Mouse (Mus musculus): ENCODE measurements around the gene Mcoln3.
A peak's percentile ranks its signal among the peaks of the same experiment; 100 is the strongest.

The Mcoln3 gene

DNA sequence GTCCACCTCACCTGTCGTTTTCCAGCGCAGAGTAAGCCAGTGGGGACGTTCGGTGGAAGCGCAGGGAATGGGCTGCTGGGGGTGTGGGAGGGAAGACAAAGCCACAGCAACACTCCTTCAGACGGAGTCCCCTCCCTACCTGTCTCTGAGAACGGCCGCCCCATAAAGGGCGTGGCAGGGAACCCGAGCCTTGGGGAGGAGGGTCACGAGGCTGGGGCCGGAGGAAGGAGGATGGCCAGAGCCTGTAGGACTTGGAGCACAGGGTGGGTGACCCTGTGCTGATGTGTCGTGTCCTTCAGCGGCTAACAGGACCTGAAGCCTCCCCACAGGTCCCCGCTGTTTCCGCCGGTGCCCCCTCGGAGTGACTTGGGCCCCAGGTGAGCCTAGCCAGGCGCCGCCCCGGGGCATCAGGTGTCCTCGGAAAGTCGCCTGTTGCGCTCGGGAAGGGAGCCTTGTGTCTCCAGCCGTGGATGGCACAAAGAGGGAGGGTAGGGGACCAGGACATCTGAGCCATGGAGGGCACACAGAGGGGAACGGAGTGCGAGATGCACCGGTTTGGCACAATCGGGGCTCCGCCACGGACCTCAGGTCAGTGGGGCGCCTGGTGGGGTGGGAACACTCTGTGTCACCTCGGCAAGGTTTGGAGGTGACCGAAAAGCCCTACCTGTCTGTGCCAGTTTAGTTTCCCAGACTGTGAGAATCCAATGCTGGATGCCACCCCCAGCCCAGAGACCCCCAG is at the start of gene Mcoln3:
Gene Mcoln3, plus strand, starts transcription at position 193 of the 739 bp plus-strand sequence.
- DNase-seq = no peak

- DNase-seq = no peak
These were observed 48.0 kb upstream of the Mcoln3 start for GRCm38 (mm10) chr3:146069276-146069675.

DNA sequence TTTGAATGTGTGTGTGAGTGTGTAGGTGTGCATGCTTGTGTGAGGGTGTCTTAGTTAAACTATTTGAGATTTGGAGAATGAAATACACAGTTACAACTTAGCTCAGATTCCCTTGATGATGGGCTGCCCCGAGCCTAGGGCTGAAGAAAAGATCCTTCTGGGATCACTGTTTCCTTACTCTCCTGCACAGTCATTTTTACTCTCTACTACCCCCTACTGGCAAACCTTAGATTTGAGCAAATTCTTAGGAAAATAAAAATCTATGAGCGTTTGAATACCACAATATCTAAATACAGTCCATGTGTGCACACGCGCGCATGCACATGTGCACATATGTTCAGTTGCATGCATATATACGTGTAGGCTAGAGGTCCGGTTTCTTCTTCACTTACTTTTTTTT is 44.5 kb upstream of the Mcoln3 start:
- no peak for DNase-seq

DNA sequence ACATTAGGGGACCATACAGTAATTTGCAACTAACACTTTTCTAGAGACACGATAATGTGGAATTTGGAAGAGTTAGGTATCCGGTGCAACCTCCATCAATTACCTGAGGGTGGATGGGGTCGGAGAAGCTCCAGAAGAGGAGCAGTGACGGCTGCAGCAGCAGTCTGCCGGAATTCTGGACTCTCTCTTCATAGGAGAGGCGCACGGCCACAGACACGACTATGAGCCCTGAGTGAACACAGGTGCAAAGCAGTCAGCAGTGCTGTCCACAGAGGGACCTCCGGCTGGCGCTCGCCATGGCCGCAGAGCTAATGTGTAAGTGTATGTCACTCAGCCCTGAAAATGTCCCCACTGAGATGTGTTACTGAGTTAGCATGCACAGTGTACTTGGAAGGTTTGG is 37.0 kb upstream of the Mcoln3 start:
- no peak for DNase-seq

DNA sequence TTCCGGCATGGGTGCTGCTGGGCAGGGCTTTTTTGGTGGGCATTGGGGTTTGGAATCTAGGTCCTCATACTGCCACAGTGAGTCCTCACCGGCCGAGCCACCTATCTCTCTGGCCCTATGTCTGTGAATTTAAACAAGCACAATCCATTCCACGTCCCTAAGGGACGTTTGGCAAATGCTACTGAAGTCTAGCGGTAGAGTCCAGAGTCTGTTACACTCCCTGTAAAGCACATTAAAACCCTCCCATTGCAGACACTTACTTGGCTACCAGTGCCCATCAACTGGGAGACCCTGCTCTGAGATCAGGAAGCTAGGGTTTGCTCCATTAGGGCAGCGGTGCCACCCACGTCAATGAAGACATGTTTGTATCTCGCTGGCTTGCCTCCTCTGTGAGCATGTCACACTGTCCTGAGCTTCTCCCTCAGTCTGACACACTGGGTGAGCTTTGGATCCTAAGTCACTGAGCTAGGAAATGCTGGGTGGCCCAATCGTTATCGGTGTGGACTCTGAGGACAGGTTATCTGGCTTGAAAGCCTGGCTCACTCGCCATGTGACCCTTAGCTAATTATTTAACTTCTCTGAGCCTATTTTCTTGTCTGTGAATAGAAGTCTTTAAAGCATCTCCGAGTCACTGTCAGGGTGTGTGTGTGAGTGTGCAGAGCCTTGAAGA is 26.1 kb upstream of the Mcoln3 start:
- DNase-seq = no peak

- DNase-seq = no peak
These were observed 22.2 kb upstream of the Mcoln3 start for GRCm38 (mm10) chr3:146095066-146095465.

DNA sequence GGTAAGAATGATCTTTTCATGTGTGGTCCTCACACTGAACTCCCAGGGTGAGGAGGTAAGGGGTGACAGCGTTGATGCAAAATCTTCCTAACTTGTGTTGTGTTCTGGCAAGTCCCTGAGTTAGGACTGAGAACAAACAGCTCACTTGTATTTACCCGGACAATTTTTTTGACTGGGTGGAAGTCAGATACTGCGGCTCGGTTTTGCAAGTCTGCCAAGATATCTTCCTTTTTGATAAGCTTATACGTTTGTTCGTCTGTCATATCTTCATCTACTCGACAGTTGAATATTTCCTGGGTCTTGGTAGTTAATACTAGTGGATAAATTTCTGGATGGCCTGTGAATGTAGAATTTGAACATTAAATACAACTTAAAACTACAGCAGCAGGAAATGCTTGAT is 20.3 kb upstream of the Mcoln3 start:
- no peak for DNase-seq

DNA sequence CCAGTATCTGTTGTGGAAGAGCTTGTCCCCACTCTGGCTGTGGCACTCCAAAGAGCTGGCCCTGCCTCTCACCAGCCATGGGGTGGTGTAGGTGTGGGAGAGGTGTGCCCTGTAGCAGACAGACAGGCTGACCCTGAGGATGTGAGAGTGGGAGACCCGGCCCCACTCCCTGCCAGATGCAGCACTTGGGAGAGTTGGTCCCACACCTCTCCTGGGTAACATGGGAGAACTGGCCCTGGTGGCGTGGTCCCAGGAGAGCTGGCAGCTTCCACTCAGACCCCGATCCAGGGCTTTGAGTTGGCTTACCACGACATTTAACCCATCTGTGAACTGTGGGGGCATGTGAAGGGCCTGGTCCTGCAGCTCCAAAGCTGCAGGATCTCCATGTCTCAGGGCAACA is 19.4 kb upstream of the Mcoln3 start:
- DNase-seq = no peak

DNA sequence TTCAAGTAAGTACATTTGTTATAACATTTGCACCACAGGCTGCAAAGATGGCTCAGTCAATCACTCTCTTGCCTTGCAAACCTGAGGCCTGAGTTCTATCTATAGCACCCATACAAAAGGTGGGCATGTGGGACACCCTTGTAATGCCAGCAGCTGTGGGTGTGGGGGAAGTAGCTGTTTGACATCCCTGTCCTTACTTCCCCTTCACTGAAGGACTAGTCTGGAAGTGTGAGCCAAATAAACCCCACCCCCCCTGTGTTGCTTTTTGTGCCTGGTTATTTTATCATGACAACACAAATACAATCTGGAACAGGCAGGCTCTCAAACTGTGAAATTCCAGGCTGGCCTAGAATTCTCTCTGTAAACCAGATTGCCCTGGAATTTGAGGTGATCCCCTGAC is 17.3 kb upstream of the Mcoln3 start:
- no peak for DNase-seq

GRCm38 (mm10) chr3:146102049-146102448 is 15.2 kb upstream of the Mcoln3 start:
- DNase-seq = no peak

DNA sequence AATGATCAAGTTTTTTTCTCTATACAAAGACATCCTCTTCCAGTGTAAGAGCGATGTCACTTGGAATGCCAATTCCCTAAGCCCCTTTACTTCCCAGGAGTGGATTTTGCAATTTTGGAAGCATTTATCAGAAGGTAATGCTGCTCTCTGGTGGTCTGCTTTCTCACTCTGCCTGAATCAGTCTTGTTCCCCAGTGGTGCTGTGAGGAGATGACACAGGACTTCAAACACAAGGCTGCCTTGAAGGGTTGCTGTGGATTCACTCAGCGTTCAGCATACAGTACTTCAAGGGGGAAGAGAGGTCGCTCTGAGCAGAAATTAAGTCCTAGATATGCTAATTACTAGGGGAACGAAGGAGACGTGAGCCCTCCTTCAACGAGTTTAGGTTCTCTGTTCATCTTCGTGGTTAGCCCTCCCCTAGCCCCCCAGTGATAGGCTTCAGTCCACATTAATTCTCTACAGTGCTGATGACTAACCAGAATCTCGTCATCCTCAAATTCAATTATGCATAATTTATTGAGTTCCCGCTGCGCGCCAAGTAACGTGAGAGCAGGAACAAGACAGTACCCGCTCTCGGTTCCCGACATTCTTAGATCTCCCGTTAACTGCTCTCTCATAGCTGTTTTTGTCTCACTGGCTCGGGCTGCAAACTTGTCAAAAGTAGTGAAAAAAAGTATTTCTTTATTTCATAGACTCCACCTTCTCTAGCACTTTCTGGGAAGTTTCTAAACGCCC is 10.0 kb upstream of the Mcoln3 start:
- no peak for DNase-seq

DNA sequence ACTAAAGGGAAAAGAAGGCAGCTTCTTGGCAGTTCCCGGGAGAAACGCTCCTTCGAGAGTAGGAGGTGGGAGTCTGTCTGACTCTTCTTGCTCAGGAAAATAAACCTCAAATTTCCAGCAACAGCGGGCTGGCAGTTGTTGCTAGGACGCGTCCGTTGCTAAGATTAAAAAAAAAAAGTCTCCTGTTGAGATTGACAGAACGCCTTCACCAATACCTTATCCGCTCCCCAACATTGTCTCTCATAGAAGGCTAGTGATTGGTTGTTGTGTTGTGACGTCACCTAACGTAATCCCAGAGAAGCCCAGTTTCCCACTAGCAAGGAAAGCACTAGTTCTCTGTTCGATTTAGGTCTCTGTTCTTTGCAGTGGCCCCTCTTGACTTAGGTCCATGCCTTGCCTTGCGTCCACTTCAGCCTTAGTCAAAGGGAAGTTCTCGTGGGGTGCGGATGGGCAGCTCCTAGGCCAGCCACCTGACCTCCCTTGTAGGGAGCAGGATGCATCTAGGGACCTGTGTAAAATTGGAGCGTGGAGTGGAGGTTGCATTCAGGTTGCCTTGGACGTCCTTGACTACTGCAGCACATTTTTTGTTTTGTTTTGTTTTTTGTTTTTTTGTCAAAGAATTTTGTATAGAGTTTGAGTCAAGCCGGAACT is 9.2 kb upstream of the Mcoln3 start, which contains the start of gene Wdr63:
Gene Wdr63, minus strand, starts transcription at position 210 of the 651 bp plus-strand sequence.
- peak; percentile 7 for DNase-seq

DNA sequence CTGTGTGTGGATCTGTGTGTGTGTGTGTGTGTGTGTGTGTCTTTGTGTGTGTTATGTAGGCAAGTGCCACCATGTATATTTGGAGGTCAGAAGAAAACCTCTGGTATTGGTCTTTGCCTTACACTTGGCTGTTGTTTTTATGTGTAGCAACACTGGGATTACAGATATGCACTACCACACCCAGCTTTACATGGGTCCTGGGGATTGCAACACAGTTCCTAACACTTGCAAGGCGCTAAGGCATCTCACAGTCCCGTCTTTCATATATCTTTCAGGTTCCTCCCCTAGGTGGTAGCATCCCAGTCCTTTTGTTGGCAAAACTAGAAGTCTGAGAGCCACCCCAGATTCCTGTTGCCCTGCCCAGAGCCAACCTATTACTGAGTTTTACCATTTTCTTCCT is 8.3 kb upstream of the Mcoln3 start:
- no peak for DNase-seq

- no peak for DNase-seq
These were observed 6.9 kb upstream of the Mcoln3 start for GRCm38 (mm10) chr3:146110358-146110757.

DNA sequence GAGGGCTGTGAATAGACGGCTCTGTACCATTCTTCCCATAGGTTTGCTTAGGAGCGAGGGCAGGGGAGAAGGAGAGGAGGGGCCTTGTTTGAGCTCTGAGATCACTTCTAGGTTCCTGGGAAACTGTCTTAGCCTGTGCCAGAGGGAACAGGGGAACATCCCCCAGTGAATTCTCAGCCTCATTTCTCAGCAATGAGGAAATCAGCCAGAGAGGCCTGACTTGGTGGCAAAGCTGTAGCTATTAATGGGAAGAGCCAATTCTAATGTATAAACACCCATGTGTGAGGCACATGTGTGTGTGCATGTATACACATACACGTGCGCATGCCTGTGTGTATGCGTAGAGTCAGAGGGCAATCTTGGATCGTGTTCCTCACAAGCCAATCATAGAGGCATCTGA is 6.3 kb upstream of the Mcoln3 start:
- no peak for DNase-seq

DNA sequence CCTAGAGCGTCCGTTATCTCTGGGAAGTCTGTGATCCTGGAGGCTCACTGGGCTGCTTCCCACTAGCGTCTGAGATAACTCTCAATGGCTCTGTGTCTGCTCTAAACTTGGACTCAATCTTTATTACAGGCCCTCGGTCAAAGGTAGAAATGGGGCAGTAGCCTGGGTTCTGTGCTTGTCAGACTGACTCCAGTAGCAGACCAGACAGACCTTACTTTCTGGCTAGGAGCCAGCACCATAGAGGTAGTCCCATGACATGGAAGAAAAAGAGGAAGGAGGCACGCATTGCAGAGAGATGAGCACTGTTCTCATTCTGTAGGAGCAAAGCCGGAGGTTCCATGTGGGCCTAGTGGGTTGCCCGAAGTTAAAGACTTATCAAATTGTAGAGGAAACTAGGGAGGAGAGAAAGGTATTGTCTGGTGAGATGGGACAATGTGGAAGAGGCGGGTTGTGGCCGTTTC is 777 bp downstream of the Mcoln3 start:
- no peak for DNase-seq

DNA sequence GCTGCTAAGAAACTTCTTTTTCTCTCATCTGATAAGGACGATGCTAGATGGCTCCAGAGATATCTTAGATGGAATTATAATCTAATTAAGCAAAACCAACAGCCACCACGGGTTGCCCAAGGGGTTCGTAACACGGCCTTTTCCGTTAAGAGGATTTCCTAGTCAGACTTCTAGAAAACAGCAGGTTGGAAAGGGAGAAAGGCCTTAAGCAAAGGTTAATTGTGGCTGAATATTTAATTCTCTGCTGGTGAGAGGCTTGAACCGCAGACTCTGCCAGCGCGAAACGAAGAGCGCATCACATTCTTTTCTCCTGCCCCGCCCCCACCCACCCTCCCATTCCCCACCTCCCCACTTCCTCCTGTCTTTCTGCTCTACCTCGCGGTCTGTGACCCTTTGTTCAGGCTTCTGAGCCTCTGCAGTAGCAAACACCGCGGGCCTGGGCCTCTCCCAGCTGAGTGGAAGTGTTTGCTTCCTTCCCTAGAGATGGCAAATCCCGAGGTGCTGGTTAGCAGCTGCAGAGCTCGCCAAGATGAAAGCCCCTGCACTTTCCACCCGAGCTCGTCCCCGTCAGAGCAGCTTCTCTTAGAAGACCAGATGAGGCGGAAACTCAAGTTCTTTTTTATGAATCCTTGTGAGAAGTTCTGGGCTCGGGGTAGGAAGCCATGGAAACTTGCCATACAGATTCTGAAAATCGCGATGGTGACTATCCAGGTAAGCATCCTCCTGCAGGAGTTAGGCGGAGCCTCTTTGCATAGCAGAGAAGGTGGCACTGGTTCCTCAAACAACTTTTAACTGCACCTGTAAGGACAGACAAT is 4.3 kb downstream of the Mcoln3 start:
- no peak for DNase-seq

- DNase-seq = no peak
These were observed 4.8 kb downstream of the Mcoln3 start for GRCm38 (mm10) chr3:146122125-146122420.

DNA sequence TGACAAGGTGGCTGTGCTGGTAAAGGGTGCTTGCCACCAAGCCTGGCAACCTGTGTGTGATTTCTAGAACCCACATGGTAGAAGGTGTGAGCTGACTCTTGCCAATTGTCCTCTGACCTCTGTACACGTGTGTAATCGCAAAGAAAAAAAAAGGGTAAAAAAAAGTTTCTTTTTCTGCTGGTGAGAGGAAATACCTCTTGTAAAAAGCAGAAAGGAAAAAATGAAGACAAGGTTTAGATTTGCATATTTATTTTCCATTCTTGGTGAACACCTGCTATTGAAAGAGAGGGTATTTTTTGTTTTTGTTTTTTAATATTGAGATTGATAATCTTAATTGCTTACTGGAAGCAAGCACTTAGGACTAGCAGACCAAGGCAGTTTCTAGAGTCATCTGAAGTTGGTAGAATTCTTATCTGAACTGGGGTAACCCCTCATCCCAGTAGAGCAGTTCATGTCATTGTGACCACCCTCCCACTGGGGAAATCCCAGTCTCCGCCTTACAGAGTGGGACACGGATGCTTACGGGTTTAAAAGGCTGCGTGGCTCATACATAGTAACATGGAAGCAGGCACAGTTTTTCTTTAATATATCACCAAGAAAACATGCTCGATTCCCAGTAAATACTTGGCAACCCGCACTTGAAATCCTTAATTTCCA is 5.7 kb downstream of the Mcoln3 start:
- DNase-seq = no peak

DNA sequence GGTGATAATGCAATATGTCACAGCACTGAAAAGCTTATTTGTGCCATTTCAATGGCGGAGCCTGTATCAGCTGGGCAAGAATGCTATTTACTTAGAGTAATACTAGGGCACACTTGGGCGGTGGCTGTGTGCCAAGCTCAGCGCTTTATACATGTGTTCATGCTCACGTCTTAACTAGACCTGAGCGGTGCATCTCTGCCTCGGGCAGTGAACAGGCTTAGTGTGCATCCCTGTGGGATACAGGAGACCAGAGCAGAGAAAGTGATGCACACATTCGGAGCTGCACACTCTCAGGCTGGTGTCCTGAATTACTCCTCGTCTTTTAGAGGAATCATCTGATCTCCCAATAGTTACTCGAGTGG is 6.2 kb downstream of the Mcoln3 start:
- no peak for DNase-seq

DNA sequence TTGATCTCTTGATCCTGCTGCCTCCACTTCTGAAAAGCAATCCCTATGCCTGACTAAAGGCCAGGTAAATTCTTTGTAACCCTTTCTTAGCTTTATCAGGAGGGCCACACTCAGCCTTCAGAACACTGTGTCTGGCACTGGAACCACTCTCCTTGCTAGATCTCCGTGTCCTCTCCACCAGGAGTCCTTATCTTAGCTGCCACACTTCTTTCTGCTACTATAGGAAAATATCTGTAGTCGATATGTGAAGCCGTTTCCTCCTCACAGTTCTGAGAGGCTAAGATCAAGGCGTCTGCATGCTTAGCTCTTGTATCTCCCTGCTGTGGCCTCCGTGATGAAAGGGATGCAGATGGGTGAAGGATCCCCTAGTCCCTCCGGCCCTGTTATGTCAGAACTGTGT is 10.0 kb downstream of the Mcoln3 start:
- no peak for DNase-seq

DNA sequence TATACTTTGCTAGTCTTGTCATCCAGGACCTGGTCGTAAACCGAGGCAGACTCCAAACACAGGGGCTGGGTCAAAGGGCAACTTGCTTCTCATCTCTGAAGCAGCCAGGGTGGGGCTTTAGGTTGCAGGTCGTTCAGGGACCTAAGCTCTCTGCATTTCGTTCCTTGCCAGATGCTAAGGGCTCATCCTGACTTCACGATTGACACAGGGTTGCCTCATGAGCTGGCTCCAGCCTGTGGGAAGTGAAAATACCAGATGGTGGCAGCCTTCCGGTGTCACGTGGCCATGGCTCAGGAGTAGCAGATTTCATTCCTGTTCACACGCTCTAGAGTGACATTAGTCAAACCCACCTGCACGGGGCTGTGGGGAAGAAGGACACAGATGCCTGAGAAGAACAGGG is 17.6 kb downstream of the Mcoln3 start:
- DNase-seq = no peak
